Comparison of ENCODE assay signal across 8 mouse cellular contexts in the genomic region with DNA sequence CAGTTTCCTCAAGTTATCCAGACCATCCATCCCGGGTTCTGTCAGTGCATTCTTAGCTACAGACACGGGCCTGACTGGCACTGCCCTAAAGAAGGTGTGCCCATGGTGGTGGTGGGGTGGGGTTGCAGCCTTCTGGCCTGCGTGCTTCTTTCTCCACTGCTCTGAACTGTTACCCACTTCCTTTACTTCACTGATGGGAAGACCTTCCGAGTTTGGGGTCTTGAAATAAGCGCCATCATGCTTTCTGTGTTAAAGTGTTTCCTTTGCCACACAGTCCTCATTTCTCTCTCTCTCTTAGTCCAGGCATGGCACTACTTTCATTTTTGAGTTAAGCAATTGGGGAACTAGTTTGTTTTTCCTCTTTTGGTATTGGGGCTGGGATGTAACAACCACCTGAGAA. TPM values are rescaled to one million over a fixed set of nuclear protein-coding genes. Genes with fewer than 3 reads are reported as not detected.
DNase-seq lines count a peak whose midpoint lies in the region; ATAC-seq lines count a peak whose summit lies in the region.

No protein-coding gene starts in this region.

- H3K27me3 ChIP-seq in forebrain, embryonic 14.5 days (replicated peaks; ENCODE audit: control insufficient read depth, insufficient read depth, low read length), result no peaks in the 10 kb centered on the region
- peaks cover 26% of the 10 kb centered on the region for H3K27me3 ChIP-seq in liver, embryonic 13.5 days
- no peaks in the 10 kb centered on the region for H3K27me3 ChIP-seq in stomach, embryonic 16.5 days (ENCODE audit: control insufficient read depth, insufficient read depth, low read length)

- H3K4me2 ChIP-seq in forebrain, embryonic 14.5 days (ENCODE audit: low read length), result peak overlapping the region; percentile 69
- H3K4me2 ChIP-seq in liver, embryonic 13.5 days, result peak overlapping the region; percentile 72
- H3K4me2 ChIP-seq in stomach, embryonic 16.5 days (ENCODE audit: low read depth, low read length), result peak overlapping the region; percentile 73

- peak overlapping the region; percentile 70 for H3K4me3 ChIP-seq in forebrain, embryonic 14.5 days (ENCODE audit: low read depth, low read length)
- H3K4me3 ChIP-seq in liver, embryonic 13.5 days (replicated peaks), result peak overlapping the region; percentile 62; the same call in 1 of the 2 replicates
- peak overlapping the region; percentile 59 for H3K4me3 ChIP-seq in stomach, embryonic 16.5 days (replicated peaks; ENCODE audit: low read length)

- no peak for ATAC-seq in forebrain, embryonic 14.5 days
- ATAC-seq in liver, embryonic 13.5 days (ENCODE audit: low read depth), result no peak
- peak; percentile 12; the same call in 1 of the 2 replicates for ATAC-seq in stomach, embryonic 16.5 days (ENCODE audit: insufficient read depth, low FRiP score)

- DNase-seq in cerebellum, adult 18-20 months, result peak; percentile 20 to 22
- no peak for DNase-seq in cerebellum, adult 9-11 months
- peak; percentile 21 for DNase-seq in 3134 (ENCODE audit: extremely low read depth, insufficient read length, low spot score)
- no peak for DNase-seq in forebrain, embryonic 14.5 days (ENCODE audit: low spot score)
- no peak for DNase-seq in liver, embryonic 13.5 days
- DNase-seq in adrenal gland, postnatal 4 days (ENCODE audit: low spot score in 2 of 2), result no peak
- DNase-seq in ovary, postnatal 10 days (ENCODE audit: low spot score), result no peak

- no peak overlapping the region for H3K27ac ChIP-seq in forebrain, embryonic 14.5 days (ENCODE audit: low read depth, low read length)
- H3K27ac ChIP-seq in liver, embryonic 13.5 days, result no peak overlapping the region
- no peak overlapping the region for H3K27ac ChIP-seq in stomach, embryonic 16.5 days (ENCODE audit: low read length)

- no peaks in the 10 kb centered on the region for H3K36me3 ChIP-seq in forebrain, embryonic 14.5 days (ENCODE audit: control insufficient read depth, insufficient read depth, low read length)
- H3K36me3 ChIP-seq in liver, embryonic 13.5 days, result no peaks in the 10 kb centered on the region
- no peaks in the 10 kb centered on the region for H3K36me3 ChIP-seq in stomach, embryonic 16.5 days (ENCODE audit: control insufficient read depth, insufficient read depth, low read length)

- peaks cover 13% of the 10 kb centered on the region; the same call in 1 of the 2 replicates for H3K4me1 ChIP-seq in forebrain, embryonic 14.5 days (ENCODE audit: control insufficient read depth, insufficient read depth, low read length)
- H3K4me1 ChIP-seq in liver, embryonic 13.5 days (replicated peaks), result peaks cover 10% of the 10 kb centered on the region
- H3K4me1 ChIP-seq in stomach, embryonic 16.5 days (ENCODE audit: control insufficient read depth, insufficient read depth, low read length), result peaks cover 8% of the 10 kb centered on the region

- H3K9ac ChIP-seq in forebrain, embryonic 14.5 days (ENCODE audit: low read length), result peak overlapping the region; percentile 79; the same call in 1 of the 2 replicates
- peak overlapping the region; percentile 27; the same call in 1 of the 2 replicates for H3K9ac ChIP-seq in liver, embryonic 13.5 days
- peak overlapping the region; percentile 75; the same call in 1 of the 2 replicates for H3K9ac ChIP-seq in stomach, embryonic 16.5 days (ENCODE audit: low read length)

- WGBS in forebrain, embryonic 14.5 days, result 51% methylated on average over 5 of the region's 5 CpGs
- WGBS in liver, embryonic 13.5 days (ENCODE audit: insufficient replicate concordance), result 19% methylated on average over 5 of the region's 5 CpGs
- 31% methylated on average over 5 of the region's 5 CpGs for WGBS in stomach, embryonic 16.5 days

- H3K9me3 ChIP-seq in forebrain, embryonic 14.5 days (replicated peaks; ENCODE audit: control insufficient read depth, low read length), result no peaks in the 10 kb centered on the region
- no peaks in the 10 kb centered on the region for H3K9me3 ChIP-seq in liver, embryonic 13.5 days (replicated peaks)
- H3K9me3 ChIP-seq in stomach, embryonic 16.5 days (replicated peaks; ENCODE audit: control insufficient read depth, low read length), result no peaks in the 10 kb centered on the region

RNA-seq across cellular contexts. Expression of gene Snx10, which starts 1.3 kb away (rescaled TPM):
- polyA plus RNA-seq in forebrain, embryonic 14.5 days (2014; fragmentation: Nextera tagmentation; extraction: Ambion mirVana), result 44.4 and 61.5 TPM in 2 replicates
- 5.0 and 6.7 TPM in 2 replicates for polyA plus RNA-seq in liver, embryonic 13.5 days (2015; fragmentation: Nextera tagmentation; extraction: Ambion mirVana)
- polyA plus RNA-seq in stomach, embryonic 16.5 days (2015; fragmentation: Nextera tagmentation; extraction: Ambion mirVana), result 16.0 and 17.1 TPM in 2 replicates
- total RNA-seq in adrenal gland, postnatal 4 days (2021), result 10 to 100 TPM; 14.5 TPM

RNA-seq across cellular contexts. Expression of gene Cbx3, which starts 54.8 kb away (rescaled TPM):
- polyA plus RNA-seq in forebrain, embryonic 14.5 days (2014; fragmentation: Nextera tagmentation; extraction: Ambion mirVana), result 529 and 591 TPM in 2 replicates
- 285 and 331 TPM in 2 replicates for polyA plus RNA-seq in liver, embryonic 13.5 days (2015; fragmentation: Nextera tagmentation; extraction: Ambion mirVana)
- polyA plus RNA-seq in stomach, embryonic 16.5 days (2015; fragmentation: Nextera tagmentation; extraction: Ambion mirVana), result 335 and 396 TPM in 2 replicates
- total RNA-seq in adrenal gland, postnatal 4 days (2021), result 100 to 1,000 TPM; 172 to 178 TPM

RNA-seq across cellular contexts. Expression of gene Hnrnpa2b1, which starts 55.3 kb away (rescaled TPM):
- polyA plus RNA-seq in forebrain, embryonic 14.5 days (2014; fragmentation: Nextera tagmentation; extraction: Ambion mirVana), result 874 and 967 TPM in 2 replicates
- polyA plus RNA-seq in liver, embryonic 13.5 days (2015; fragmentation: Nextera tagmentation; extraction: Ambion mirVana), result 966 and 1,238 TPM in 2 replicates
- polyA plus RNA-seq in stomach, embryonic 16.5 days (2015; fragmentation: Nextera tagmentation; extraction: Ambion mirVana), result 1,433 and 1,504 TPM in 2 replicates
- total RNA-seq in adrenal gland, postnatal 4 days (2021), result 100 to 1,000 TPM; 776 to 871 TPM

Comparison
In these comparisons a context has a peak if more than half of its experiments do, and no peak if none do; other contexts are left out.
1. DNase-seq: peak in cerebellum, adult 18-20 months (2 of 2) and 3134 (single experiment); none in cerebellum, adult 9-11 months (single experiment), forebrain, embryonic 14.5 days (single experiment), liver, embryonic 13.5 days (single experiment), adrenal gland, postnatal 4 days (0 of 2) and ovary, postnatal 10 days (single experiment).
2. H3K9ac ChIP-seq: peak in every context shown above with its lines; median percentile 79 in forebrain, embryonic 14.5 days; 75 in stomach, embryonic 16.5 days; 27 in liver, embryonic 13.5 days.
3. Peak in every context shown above with its lines, with median percentiles within 50 percentile points of each other: H3K4me2 ChIP-seq and H3K4me3 ChIP-seq.